Mouse (Mus musculus) hindbrain, postnatal 0 days (tissue): ENCODE results near the gene Wnt2. TPM values are rescaled to one million over a fixed set of nuclear protein-coding genes. Genes with fewer than 3 reads are reported as not detected.

Experiments
- ATAC-seq: fragments of 200-750 bp; cut with Nextera tagmentation; 2 replicates; pipeline ENCODE4 v1.8.0; 2017; ENCODE audit warnings: mild to moderate bottlenecking, moderate TSS enrichment, moderate library complexity
- DNase-seq: peaks from one replicate; pipeline ENCODE4 v3.0.0-alpha.2; 2015; ENCODE audit warnings: low spot score
- H3K27ac ChIP-seq: fragments of 300-500 bp; sonication (generic); 2 replicates; pipeline ENCODE4 v1.5.1; 2014; ENCODE audit warnings: mild to moderate bottlenecking
- H3K27me3 ChIP-seq: fragments of 300-500 bp; sonication (generic); 2 replicates; pipeline ENCODE4 v1.6.1; 2014; ENCODE audit warnings: low read length, mixed read lengths; ENCODE audit not compliant: insufficient read depth
- H3K36me3 ChIP-seq: fragments of 300-500 bp; sonication (generic); 2 replicates; pipeline ENCODE4 v1.6.1; 2014; ENCODE audit warnings: low read length, mixed read lengths; ENCODE audit not compliant: insufficient read depth
- H3K4me1 ChIP-seq: fragments of 300-500 bp; sonication (generic); 2 replicates; pipeline ENCODE4 v1.6.1; 2014; ENCODE audit warnings: antibody characterized with exemption, low read length, mixed read lengths; ENCODE audit not compliant: insufficient read depth
- H3K4me2 ChIP-seq: fragments of 300-500 bp; sonication (generic); 2 replicates; pipeline ENCODE4 v1.6.1; 2014; ENCODE audit warnings: low read depth, mild to moderate bottlenecking, low read length, moderate library complexity, mixed read lengths
- H3K4me3 ChIP-seq: fragments of 300-500 bp; sonication (generic); 2 replicates; pipeline ENCODE4 v1.5.1; 2014; ENCODE audit warnings: low read length
- H3K9ac ChIP-seq: fragments of 300-500 bp; sonication (generic); replicated peaks from 2 replicates; pipeline ENCODE4 v1.6.1; 2014; ENCODE audit warnings: mild to moderate bottlenecking, low read length, moderate library complexity, mixed read lengths
- H3K9me3 ChIP-seq: fragments of 300-500 bp; sonication (generic); 2 replicates; pipeline ENCODE4 v1.6.1; 2016; ENCODE audit warnings: low read length, mixed read lengths
- CTCF ChIP-seq: IDR thresholded peaks from 2 replicates; pipeline ENCODE4 v1.5.1; 2016; ENCODE audit warnings: antibody characterized with exemption, control low read depth, low read depth
- WGBS: fragments of 180-500 bp; shearing (Covaris S2); extraction: QIAGEN DNeasy Blood & Tissue Kit; methylation state at CpG from one replicate; pipeline ENCODE4 v1.1.7; 2014; 5-methylcytosine and 5-hydroxymethylcytosine counted together
- polyA plus RNA-seq: library from polyadenylated mRNA; unstranded; fragments of >200 nt; fragmentation: Nextera tagmentation; extraction: Ambion mirVana; gene quantifications from 2 replicates; pipeline ENCODE4 v1.2.1, GENCODE M21; 2015
- total RNA-seq: library from RNA; depleted of rRNA; stranded (reverse); fragments of >200 nt; gene quantifications from 2 replicates; pipeline ENCODE4 v1.2.3, GENCODE M21; 2014

Gene Wnt2
- total and polyA plus RNA-seq, 2 experiments from 2014 or later: 0.33 to 1.2 TPM

- WGBS: 94% methylated on average over 6 of the region's 6 CpGs
- Histone ChIP-seq H3K4me1 (no peaks in the 10 kb centered on the region), H3K27ac (no peak overlapping the region), H3K4me3 (no peak overlapping the region), H3K27me3 (no peaks in the 10 kb centered on the region), H3K36me3 (no peaks in the 10 kb centered on the region), H3K4me2 (no peak overlapping the region), H3K9me3 (no peaks in the 10 kb centered on the region), H3K9ac (no peak overlapping the region)
- no peak for DNase-seq
- no peak for TF ChIP-seq CTCF
- no peak for ATAC-seq
These were observed 28.3 kb downstream of the Wnt2 start for GRCm38 (mm10) chr6:18002065-18002464.

GRCm38 (mm10) chr6:17998497-17998896 is 31.9 kb downstream of the Wnt2 start:
- no peak for ATAC-seq
- Histone ChIP-seq H3K27me3 (no peaks in the 10 kb centered on the region), H3K9ac (no peak overlapping the region), H3K4me1 (no peaks in the 10 kb centered on the region), H3K36me3 (no peaks in the 10 kb centered on the region), H3K4me2 (no peak overlapping the region), H3K9me3 (no peaks in the 10 kb centered on the region), H3K4me3 (no peak overlapping the region), H3K27ac (no peak overlapping the region)
- no peak for TF ChIP-seq CTCF
- 68% methylated on average over 4 of the region's 4 CpGs for WGBS
- DNase-seq: no peak

GRCm38 (mm10) chr6:17994956-17995790 is 35.2 kb downstream of the Wnt2 start:
- no peak for ATAC-seq
- no peak for DNase-seq
- WGBS: 59% methylated on average over 6 of the region's 6 CpGs

DNA sequence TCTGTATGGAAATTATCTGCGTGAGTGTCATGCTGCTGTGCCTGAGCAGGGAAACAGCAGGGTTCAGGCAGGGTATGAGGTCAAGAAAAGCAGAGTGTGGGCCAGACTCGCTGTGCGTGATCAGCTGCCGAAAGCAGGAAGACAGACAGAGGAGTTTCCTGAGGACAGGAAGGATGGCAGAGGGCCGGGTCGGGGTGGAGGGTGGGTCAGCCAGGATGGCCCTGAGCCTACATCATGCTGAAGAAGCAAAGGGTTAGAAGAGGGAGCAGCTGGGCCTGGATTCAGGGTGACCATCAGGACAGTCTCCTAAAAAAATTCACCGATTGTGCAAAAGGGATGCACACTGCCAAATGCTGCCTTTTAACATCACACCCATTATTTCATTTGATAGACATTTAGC is 38.8 kb downstream of the Wnt2 start:
- TF ChIP-seq CTCF: no peak
- DNase-seq (no peak), ATAC-seq (no peak)
- no peak overlapping the region for H3K9ac ChIP-seq
- WGBS: 51% methylated on average over 7 of the region's 7 CpGs
- H3K27ac ChIP-seq: no peak overlapping the region
- no peak overlapping the region for H3K4me2 ChIP-seq
- H3K36me3 ChIP-seq: no peaks in the 10 kb centered on the region
- H3K9me3 ChIP-seq: no peaks in the 10 kb centered on the region
- no peak overlapping the region for H3K4me3 ChIP-seq
- H3K27me3 ChIP-seq: no peaks in the 10 kb centered on the region
- no peaks in the 10 kb centered on the region for H3K4me1 ChIP-seq

More at GRCm38 (mm10) chr6:17994956-17995790, 35.2 kb downstream of the Wnt2 start:
- H3K9me3 ChIP-seq: no peaks in the 10 kb centered on the region
- H3K36me3 ChIP-seq: no peaks in the 10 kb centered on the region
- no peak overlapping the region for H3K4me2 ChIP-seq
- no peak for TF ChIP-seq CTCF
- no peak overlapping the region for H3K4me3 ChIP-seq
- no peak overlapping the region for H3K27ac ChIP-seq
- no peaks in the 10 kb centered on the region for H3K4me1 ChIP-seq
- no peaks in the 10 kb centered on the region for H3K27me3 ChIP-seq
- no peak overlapping the region for H3K9ac ChIP-seq

DNA sequence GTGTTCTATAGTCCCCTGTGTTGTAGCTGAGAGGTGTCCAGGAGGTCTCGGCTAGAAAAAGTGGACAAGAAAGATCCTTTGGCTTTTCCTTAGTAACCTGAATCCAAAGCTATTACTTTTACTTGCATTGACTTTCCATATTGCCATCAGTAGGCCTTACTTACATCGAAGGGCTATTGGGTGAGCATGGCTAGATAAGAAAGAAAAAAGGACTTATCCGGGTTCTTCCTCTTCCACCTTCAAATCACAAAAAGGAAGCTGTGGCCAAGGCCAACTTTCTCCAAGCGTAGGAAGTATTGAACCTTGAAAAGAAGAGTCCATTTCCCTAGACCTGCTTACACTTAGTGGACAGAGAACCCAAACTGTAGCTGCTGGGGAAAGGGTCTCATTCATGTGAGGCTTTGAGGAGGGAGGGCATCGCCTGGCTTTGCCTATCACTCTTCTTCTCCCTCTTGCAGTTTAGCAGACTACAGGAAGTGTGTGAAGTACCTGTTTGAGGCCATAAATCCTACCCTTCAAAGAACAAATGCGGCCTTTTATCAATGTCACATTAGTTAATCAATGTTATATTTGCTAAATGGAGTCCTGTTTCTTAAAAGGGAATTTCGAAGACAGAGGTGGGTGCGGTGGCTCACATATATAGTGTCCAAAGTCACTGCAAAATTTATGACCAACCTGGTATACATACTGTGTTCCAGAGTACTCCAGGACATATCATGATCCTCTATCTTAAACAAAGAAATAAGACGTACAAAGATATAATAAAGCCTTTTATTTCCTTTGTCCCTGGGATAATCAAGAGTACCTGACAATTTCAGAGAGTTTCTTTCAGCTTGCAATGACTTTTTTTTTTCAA is 40.0 kb downstream of the Wnt2 start:
- Histone ChIP-seq H3K4me2 (no peak overlapping the region), H3K36me3 (no peaks in the 10 kb centered on the region), H3K4me1 (no peaks in the 10 kb centered on the region), H3K27me3 (no peaks in the 10 kb centered on the region), H3K9ac (no peak overlapping the region), H3K4me3 (no peak overlapping the region), H3K27ac (no peak overlapping the region), H3K9me3 (no peaks in the 10 kb centered on the region)
- no peak for TF ChIP-seq CTCF
- DNase-seq: no peak
- 95% methylated on average over 9 of the region's 9 CpGs for WGBS
- no peak for ATAC-seq

GRCm38 (mm10) chr6:17979361-17979760 is 51.0 kb downstream of the Wnt2 start:
- H3K27me3 ChIP-seq: no peaks in the 10 kb centered on the region
- no peak overlapping the region for H3K4me3 ChIP-seq
- H3K27ac ChIP-seq: no peak overlapping the region
- no peaks in the 10 kb centered on the region for H3K36me3 ChIP-seq
- H3K4me1 ChIP-seq: no peaks in the 10 kb centered on the region
- no peak overlapping the region for H3K9ac ChIP-seq
- WGBS: 79% methylated on average over 1 of the region's 1 CpGs
- TF ChIP-seq CTCF: no peak
- DNase-seq (no peak), ATAC-seq (no peak)
- no peak overlapping the region for H3K4me2 ChIP-seq
- H3K9me3 ChIP-seq: no peaks in the 10 kb centered on the region
